Mouse (Mus musculus) ovary, postnatal 14 days (tissue): Measurements from ENCODE around the gene Prpf40b.

Source experiments
- DNase-seq: peaks from one replicate; pipeline ENCODE4 v3.0.0; 2022; ENCODE audit warnings: low spot score

The Prpf40b gene

DNA sequence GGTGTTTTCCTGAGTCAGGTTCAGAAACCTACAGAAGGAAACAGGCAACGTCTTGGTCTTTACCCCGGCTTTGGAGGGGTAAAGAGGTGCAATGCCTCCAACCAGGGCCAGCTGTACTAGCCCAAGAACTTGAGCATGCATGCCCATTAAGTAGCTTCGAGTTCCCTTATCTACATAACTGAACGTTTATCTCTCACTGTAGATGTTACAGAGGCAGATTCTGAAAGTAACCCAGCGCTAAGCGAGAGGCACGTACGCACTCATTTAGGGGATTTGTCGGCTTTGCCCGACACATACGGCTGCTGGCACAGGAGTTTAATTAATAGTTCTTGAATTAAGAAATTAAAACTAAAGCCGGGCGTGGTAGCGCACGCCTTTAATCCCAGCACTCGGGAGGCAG is 600 bp upstream of the Prpf40b start:
- no peak for DNase-seq

- no peak for DNase-seq
Observed at GRCm38 (mm10) chr15:99295484-99295981, 646 bp downstream of the Prpf40b start, which contains the start of gene Fam186b. Fam186b (minus strand) TSS chr15:99295888.

- DNase-seq: no peak
Observed at GRCm38 (mm10) chr15:99296213-99296612, 1.3 kb downstream of the Prpf40b start.

DNA sequence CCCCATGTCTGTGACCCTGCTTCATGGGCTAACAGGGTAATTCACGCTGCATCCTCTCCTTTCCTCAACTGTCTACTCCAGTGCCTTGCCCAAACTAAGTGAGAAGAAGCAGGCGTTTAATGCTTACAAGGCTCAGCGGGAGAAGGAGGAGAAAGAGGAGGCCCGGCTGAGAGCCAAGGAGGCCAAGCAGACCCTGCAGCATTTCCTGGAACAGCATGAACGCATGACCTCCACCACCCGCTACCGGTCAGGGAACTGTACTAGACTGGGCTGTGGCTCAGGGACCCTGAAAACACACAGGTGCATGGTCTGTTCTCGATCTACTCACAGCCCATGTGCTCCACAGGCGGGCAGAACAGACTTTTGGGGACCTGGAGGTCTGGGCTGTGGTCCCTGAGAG is 12.6 kb downstream of the Prpf40b start:
- no peak for DNase-seq

DNA sequence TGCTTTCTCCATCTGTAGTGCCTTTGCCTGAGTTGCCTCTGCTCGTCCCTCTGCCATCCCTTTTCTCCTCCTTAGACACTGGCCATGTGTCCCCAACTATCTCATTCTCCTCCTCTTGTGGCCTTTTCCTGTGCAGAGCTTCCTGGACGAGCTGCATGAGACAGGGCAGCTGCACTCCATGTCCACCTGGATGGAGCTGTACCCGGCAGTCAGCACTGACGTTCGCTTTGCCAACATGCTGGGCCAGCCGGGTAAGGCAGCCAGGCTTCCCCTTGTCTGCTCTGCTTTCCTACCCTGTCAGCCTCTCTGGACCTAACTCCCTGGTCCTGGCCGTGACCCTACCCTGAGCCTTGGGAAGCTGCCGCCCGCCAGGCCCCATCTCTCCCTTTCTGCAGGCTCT is 14.7 kb downstream of the Prpf40b start:
- DNase-seq: no peak

DNA sequence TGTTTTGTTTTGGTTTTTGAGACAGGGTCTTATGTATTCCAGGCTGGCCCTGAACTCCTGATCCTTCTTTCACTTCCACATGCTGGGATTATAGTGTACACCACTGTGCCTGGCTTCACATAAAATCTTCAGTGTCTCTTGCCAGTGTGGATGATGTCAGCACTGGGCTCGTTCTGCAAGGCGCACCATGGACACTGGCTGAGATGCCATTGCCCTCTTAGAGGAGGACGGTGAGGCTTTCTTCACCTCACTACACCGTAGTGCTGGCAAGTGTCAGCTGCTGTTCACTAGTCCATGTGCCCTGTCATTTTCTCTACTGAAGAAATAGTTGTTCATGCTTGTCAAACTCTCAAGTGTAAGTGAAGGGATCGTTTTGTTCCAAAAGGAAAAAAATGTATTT is 15.7 kb downstream of the Prpf40b start:
- DNase-seq: no peak

- DNase-seq: no peak
Observed at GRCm38 (mm10) chr15:99314891-99315290, 20.0 kb downstream of the Prpf40b start.

- DNase-seq: peak; percentile 72
Observed at GRCm38 (mm10) chr15:99316314-99317266, 21.7 kb downstream of the Prpf40b start.

GRCm38 (mm10) chr15:99317267-99317651 is 22.4 kb downstream of the Prpf40b start:
- no peak for DNase-seq

- no peak for DNase-seq
Observed at GRCm38 (mm10) chr15:99318071-99318470, 23.2 kb downstream of the Prpf40b start.

DNA sequence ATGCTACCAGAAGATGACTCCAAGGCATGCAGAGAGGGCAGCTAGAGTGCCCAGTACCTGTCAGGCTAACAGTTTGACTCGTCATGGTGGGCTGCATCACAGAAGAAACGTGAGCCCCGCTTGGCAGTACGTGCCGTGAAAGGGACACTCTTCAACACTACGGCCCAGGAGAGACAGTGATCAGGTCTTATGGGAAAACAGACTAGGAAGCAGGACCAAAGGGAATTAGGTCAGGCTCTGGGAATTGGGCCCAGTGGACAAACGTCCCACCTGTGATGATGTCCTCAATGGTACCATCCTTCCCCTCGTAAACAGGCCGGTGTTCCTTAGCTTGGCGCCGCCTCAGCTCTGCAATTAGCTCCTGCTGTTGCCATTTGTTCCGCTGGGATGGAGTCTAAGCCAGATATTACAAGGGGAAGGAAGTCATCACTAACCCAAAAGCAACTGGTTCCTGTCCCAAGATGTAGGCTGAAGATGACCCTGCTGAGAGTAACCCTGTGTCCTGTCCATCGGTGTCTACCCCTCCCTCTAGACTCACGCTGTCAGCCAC is 24.0 kb downstream of the Prpf40b start:
- DNase-seq: no peak

GRCm38 (mm10) chr15:99319411-99319871 is 24.6 kb downstream of the Prpf40b start:
- DNase-seq: no peak

GRCm38 (mm10) chr15:99320168-99320674 is 25.3 kb downstream of the Prpf40b start:
- no peak for DNase-seq

GRCm38 (mm10) chr15:99320978-99321377 is 26.1 kb downstream of the Prpf40b start:
- DNase-seq: no peak

- DNase-seq: no peak
Observed at GRCm38 (mm10) chr15:99324151-99324550, 29.3 kb downstream of the Prpf40b start.

GRCm38 (mm10) chr15:99325598-99325997 is 30.7 kb downstream of the Prpf40b start:
- no peak for DNase-seq

DNA sequence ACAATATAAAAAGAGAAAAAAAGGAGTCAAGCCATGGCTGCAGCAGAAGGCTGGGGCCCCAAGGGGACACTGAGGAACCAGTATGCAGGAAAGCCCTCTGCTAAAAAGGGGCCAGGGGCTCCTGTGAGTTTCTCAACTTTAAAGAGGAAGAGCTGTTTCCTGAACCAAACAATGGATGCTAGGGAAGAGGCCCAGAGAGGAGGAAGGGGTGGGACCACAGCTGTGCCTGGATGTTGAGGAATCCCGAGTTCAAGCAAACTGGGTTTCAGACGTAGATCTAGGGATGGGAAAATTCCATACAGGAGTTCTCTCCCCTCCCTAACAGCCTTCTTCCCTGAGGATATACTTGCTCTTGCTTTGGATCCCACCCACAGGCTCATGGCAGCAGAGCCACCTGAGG is 31.5 kb downstream of the Prpf40b start:
- DNase-seq: no peak

GRCm38 (mm10) chr15:99326959-99327358 is 32.1 kb downstream of the Prpf40b start:
- no peak for DNase-seq

GRCm38 (mm10) chr15:99328011-99328410 is 33.1 kb downstream of the Prpf40b start:
- DNase-seq: no peak

- no peak for DNase-seq
Observed at GRCm38 (mm10) chr15:99330324-99330723, 35.4 kb downstream of the Prpf40b start.

DNA sequence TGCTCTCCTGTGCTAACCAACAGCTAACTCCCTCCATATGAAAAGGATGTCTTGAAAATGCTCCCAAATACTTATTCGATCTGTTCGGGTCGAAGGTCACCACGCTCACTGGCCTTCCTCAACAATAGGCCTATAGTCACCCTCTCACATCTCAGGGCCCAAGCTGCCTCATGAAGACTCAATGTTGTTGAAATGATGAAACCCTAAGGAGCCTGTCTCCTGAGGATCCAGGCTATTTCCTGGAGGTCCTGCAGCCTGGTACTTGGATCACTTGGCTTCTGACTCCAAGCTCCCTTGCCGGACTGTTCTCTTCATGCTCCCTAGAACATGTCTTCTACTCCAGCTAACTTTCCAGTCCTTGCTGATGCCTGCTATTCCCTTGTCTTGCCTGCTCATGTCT is 36.5 kb downstream of the Prpf40b start:
- DNase-seq: no peak

GRCm38 (mm10) chr15:99332111-99332510 is 37.2 kb downstream of the Prpf40b start:
- no peak for DNase-seq
